Mouse (Mus musculus) gonadal fat pad, adult 2 months (tissue): ENCODE results near the gene AI467606. TPM values are rescaled to one million over a fixed set of nuclear protein-coding genes. Genes with fewer than 3 reads are reported as not detected.

Experiments
- DNase-seq: peaks from one replicate; pipeline ENCODE4 v3.0.0-alpha.2; 2012; ENCODE audit warnings: low read depth
- polyA plus RNA-seq: library from polyadenylated mRNA; depleted of rRNA; stranded (reverse); fragments of >200 nt; gene quantifications from 2 replicates; pipeline ENCODE4 v1.2.3, GENCODE M21; 2012

AI467606 gene
- polyA plus RNA-seq, 1 experiment = 14.8 TPM

DNA sequence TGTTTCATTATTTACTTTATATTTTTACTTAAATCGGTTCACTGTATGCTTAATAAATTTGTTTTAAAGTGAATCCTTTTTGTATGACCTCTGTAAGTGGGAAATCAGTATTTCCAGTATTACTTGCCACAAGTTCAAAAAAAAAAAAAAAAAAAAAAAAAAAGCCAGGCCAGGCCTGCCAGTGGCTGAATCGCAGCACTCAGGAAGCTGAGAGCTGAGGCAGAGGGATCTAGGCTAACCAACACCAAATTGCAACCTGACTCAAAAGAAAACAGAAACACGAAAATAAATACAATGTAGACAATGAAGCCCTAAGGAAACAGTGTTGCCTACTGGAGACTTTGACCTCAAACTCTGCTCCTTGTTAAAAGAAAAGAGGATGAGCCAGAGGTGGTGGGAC, 2.8 kb downstream of the AI467606 start:
- no peak for DNase-seq

GRCm38 (mm10) chr7:127096456-127096855, 5.3 kb downstream of the AI467606 start:
- DNase-seq = no peak

- DNase-seq = no peak
Measured at GRCm38 (mm10) chr7:127098521-127098920, 7.4 kb downstream of the AI467606 start.

- no peak for DNase-seq
Measured at GRCm38 (mm10) chr7:127098950-127099349, 7.8 kb downstream of the AI467606 start.

DNA sequence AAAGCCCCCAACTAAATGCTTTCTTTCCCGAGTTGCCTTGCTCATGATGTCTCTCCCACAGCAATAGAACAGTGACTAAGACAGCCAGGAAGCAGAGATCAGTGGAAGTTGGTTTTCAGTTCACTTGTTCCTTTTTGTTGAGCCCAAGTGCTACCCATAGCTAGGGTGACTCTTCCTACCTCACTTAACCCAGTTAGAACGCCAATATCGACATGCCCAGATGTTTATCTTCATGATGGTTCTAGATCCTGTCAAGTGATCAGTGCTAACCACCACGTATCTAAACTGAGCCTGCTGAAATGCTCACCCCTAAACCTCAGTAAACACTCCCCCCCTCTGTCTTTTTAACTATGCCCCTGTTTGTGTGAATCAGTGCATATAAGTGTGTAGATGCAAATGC, 8.4 kb downstream of the AI467606 start:
- no peak for DNase-seq

DNA sequence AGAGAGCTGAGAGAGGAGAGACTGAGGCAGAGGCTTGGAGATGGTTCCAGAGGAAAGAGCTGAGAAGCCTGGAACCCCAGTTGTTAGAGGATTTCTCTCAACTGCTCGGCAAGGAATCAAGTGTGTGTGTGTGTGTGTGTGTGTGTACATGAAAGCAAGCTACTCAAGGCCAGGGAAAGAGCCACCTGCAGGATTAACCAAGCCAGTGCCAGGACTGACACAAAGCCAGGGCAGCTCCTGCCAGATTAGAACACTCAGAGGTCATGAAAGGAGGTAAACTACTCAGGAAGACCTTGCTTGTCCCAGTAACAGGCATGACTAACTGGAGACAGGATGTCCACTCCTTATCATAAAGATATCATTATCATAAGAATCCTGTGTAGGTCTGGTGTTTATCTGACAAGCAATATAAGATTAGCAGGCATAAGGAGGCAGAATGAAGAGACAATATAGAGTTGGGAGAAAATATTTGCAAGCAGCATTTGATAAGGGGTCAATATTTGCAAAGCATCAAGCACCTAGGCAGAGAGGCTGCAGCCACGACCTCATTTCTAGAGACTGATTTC, 10.4 kb downstream of the AI467606 start:
- no peak for DNase-seq

DNA sequence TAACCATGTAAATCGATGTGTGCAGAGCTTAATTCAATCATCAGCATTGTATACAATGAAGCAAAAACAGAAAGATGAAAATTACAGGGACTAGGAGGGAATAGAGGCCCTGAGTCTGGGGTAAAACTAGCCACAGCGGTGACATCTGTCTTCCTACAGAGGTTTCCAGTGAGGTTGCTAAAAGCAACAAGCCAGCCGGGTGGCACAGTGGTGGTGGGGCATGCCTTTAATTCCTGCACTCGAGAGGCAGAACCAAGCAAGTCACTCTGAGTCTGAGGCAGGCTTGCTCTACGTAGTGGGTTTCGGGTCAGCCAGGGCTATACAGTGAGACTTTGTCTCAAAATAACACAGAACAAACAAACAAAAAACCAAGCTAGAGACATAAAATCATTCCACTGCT, 11.0 kb downstream of the AI467606 start:
- no peak for DNase-seq

DNA sequence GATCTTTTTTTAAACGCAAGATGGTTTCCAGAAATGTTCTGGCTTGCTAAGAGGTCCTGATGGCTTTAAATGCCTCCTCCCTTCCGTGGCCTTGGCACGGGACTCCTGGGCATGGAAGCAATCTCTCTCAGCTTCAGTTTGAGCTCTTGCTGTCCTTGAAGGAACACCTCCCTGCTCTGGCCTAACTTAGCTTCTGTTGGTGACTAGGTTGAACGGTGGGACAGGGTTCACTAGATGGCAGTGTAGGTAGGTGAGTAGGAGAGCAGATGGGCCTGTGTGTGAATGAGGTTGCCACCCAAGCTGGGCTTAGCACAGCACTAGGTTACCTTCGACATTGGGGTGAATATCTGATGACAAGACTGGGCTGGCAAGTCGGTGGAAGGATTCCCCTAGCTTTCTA, 12.8 kb downstream of the AI467606 start:
- DNase-seq = no peak

- peak; percentile 34 for DNase-seq
Measured at GRCm38 (mm10) chr7:127104560-127105332, 13.6 kb downstream of the AI467606 start.

DNA sequence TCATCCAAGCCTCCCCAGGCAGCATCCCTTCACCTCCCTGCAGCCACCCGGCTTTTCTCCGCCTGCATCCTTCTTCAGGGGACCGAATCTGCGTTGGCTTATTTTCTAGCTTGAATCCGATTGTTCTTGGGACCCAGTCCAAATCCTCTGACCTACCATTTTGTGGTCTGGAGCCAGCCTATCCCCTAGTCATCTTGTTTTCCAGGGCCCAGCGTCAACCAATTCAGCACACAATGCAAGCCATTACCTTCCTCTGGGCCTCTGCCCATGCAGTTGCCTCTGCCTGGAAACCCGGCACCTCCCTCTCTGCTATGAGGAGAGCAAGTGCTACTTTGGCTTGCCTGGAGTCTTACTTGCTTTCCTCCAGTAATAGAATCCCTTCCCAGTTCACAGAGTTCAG, 14.4 kb downstream of the AI467606 start:
- DNase-seq = no peak

DNA sequence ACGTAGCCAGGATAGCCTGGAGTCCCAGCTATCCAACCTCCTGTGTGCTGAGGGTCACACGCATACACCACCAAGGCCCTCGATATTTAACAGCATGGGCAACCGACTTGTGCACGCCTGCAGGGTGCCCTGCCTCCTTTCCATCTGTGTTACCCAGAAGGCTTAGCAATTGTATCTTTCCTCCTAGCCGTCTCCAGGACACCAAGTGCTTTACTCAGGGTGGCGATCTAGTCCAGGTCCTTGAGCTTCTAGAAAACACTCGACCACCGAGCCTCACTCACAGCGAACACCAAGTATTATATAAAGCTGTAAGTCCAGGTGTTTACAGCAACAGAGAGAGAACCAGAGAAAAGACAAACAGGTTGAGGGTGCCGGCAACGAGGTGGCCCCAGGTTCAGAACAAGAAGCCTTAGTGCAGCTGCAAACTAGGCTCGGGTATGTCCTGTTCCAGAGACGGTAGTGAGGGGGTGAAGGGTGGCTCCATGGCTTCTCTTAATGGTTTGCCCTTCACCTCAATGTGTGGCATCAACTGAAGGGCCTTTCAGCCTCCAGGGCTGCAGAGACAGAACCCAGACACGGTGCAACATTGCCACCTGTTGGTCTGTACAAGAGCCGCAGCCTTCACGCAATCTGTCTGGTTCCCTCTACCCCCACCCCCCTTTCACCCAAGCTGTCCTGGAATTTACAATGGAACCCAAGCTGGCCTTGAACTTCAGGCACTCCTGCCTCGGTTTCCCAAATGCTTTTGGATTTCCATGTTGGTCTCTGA, 19.3 kb downstream of the AI467606 start:
- no peak for DNase-seq

GRCm38 (mm10) chr7:127111461-127111860, 20.3 kb downstream of the AI467606 start:
- no peak for DNase-seq

DNA sequence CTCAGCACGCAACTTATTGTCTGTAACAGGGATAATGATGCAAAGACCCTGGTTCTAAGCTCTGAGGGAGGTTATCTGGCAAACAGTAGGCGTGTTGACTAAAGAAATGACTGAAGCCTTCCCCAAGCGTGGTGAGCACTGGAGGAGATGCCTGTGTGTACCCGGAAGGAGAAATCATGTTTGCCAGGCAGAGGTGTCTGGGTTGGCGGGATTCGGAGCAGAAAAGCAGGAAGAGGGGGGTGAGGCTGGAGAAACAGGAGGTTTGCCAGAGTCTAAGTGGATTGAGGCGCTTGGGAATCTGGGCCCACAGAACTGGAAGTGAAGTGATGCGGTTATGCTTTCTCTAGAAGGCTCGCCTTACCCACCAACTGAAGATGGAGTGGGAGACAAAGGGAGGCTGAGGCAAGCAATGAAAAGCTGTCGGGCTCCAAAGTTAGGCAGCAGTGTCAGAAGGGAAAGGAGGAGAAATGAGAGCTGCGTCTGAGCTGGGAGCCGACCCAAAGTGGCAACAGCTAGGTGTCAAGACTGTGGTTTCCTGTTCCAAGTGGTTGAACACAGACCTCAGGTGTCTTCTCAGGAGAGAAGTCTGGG, 21.2 kb downstream of the AI467606 start:
- no peak for DNase-seq

GRCm38 (mm10) chr7:127112921-127113597, 21.9 kb downstream of the AI467606 start:
- no peak for DNase-seq

- DNase-seq = no peak
Measured at GRCm38 (mm10) chr7:127113614-127114259, 22.6 kb downstream of the AI467606 start.

DNA sequence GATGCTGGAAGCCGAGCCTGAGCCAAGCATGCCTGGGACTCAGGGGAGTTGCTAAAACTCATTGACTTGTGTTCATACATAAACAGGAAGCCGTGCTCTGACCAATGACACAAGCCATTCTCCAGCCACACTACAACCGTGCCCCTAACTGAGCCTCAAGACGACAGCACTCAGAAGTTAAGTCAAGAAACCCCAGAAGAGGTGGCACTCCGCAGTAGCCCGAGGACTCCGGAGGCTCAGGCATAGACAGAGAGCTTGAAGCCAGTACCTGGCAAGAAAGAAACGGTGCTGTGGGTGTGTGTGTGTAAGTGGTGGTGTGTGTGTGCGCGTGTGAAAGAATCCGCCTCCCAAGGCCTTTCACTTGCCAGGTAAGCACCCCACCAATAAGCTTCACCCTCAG, 23.8 kb downstream of the AI467606 start:
- no peak for DNase-seq

DNA sequence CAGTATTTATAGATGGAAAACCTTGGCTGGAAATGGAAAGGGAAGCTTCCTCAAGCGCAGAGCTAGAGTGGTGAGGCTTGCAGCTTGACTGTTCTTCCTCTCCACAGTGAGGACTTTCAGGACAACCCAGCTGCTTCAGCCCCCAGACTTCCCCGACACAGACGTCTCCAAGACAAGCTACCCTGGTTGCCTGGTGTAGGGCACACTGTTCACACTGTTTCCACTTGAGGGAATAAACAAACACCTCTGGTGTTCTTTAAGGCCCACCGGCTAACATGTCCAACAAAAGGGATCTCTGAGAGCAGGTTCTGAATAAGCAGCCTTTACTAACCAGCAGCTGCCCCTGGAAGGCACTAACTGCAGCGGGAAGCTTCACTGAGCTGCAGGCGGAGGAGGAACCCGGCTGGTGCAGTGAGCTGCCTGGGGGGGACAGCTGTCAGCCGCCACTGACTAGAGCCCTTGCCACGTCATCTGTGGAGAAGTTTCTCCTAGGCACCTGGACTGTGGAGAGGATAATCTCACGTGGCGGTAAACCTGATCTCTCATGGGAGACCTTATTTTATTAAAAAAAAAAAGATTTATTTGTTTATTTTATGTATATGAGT, 25.3 kb downstream of the AI467606 start:
- no peak for DNase-seq

DNA sequence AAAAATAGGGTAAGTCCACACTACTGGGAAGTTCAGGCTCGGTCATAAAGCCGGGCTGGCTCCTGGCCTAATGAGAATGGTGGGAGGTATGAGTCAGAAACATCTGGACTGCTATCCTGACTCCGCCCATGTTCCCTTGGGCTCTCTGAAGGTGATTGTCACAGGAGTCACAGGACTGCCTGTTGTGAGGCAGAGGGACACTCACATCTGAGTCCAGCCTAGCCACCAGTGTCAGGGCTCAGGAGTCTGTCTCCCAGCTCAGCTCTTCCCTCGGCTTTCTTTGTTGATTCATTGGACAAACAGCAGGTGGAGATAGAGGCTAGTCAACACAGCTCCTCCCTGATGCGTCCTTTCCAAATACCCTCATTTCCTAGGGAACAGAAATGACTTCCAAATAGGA, 26.8 kb downstream of the AI467606 start:
- no peak for DNase-seq

DNA sequence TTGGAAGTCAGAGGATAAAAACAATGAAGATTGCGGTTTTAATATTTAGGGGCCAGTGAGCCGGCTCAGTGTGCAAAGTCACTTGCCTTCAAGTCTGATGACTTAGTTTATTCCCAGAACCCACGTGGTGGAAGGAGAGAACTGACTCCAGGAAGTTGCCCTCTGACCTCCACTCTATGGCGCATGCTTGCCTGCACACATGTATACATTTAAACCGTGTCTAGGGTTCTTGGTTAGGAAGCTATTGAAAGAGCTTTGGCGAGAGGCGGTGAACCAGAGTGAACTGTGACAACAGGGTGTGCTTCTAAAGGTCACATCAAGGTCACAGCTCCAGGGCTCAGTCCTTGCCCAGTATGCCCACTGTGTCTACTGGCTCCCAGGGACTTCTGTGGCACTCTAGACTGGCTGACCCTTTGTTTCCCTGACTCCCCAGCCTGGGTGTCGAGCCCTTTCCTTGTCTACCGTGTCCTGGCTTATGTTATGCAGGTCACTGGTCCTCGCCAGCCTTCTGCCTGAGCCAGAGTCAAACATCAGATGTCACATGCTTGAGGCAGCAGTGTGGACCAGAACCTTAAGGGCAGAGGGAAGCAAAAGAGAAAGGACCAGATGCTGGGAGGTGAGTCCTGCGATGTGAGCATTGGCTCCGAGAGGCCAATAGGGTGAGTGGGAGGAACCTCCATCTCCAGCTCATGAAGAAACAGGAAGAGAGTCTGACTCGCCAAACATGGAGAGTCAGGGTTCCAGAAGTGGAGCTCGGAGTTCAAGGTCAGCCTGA, 27.7 kb downstream of the AI467606 start:
- no peak for DNase-seq
